Mouse (Mus musculus): ENCODE measurements around the gene Mapkapk5. TPM values are rescaled to one million over a fixed set of nuclear protein-coding genes. Genes with fewer than 3 reads are reported as not detected.
A peak's percentile ranks its signal among the peaks of the same experiment; 100 is the strongest.

Mapkapk5 gene
- total and polyA plus RNA-seq, 2 experiments: 21.7 to 39.0 TPM

DNA sequence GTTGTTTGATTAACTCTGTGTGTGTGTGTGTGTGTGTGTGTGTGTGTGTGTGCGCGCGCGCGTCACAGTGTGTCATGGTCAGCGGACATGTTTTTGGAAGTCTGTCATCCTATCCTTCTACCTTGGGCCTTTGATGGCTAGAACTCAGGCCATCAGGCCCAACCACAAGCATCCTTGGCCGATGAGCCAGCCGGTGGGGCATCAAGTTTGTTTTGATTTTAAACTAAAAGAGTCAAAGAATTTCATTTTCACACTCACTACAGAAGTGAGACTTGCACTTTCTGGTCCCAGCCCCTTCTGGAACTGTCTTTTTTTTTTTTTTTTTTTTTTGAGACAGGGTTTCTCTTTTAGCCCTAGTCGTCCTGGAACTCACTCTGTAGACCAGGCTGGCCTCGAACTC lies 39.3 kb upstream of the Mapkapk5 start:
- 68% methylated on average over 10 of the region's 10 CpGs for WGBS
- peak overlapping the region; percentile 95 for H3K27ac ChIP-seq (replicated peaks; ENCODE audit: insufficient read depth, low read depth, low read length)

DNA sequence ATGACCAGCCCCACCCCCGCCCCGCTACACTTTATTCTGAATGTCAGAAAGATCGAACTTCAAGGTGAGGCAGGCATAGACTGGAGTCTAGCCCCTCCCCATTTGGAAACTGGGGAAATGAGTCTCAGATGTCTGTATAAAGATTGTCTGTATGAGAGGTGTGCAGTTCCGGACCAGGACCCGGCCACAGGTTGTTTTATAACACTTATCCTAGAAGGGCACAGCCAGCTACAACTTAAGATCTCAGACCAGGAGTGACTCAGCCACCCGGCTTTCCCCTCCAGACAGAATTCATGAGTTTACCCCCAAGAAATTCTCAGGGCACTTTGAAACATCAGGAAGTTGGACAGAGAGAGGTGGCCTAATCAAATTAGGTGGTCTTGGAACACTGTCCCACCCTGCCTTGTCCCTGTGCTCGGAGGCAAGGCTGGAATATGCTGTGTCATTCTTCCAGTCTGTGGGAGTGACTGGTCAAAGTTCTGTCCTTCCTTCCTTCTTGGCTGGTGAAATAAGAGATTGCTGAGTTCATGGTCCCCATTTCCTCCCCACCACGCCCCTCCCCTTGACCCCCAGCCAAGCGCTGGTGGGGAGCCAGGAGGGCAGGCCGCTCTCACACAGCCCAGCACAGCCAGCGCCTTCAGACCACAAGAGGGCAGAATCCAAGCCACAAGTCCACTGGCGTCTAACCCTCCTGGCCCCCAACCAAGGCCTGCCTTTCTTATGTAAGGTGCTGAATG lies 38.2 kb upstream of the Mapkapk5 start:
- H3K27ac ChIP-seq (replicated peaks; ENCODE audit: insufficient read depth, low read depth, low read length): peak overlapping the region; percentile 95
- peak overlapping the region; percentile 13 for H3K4me3 ChIP-seq (ENCODE audit: insufficient read depth, low read depth, low read length)
- H3K4me1 ChIP-seq (ENCODE audit: control insufficient read depth, insufficient read depth, low read length): peaks cover 48% of the 10 kb centered on the region
- H3K9ac ChIP-seq (ENCODE audit: low read depth, low read length): peak overlapping the region; percentile 48
- 17% methylated on average over 12 of the region's 12 CpGs for WGBS
- H3K27me3 ChIP-seq (ENCODE audit: control insufficient read depth, insufficient read depth, low read length): no peaks in the 10 kb centered on the region
- TF ChIP-seq CTCF (IDR thresholded peaks at IDR 0.05; ENCODE audit: low read depth, low read length) (peak; percentile 86), POLR2A (IDR thresholded peaks at IDR 0.05; ENCODE audit: extremely low read depth, insufficient read depth, low read length) (no peak)
- H3K79me2 ChIP-seq (ENCODE audit: control insufficient read depth, insufficient read depth, low read length): peaks cover 39% of the 10 kb centered on the region
- DNase-seq (ENCODE audit: extremely low read depth, low read depth, low spot score): peak; percentile 98
- H3K36me3 ChIP-seq (ENCODE audit: control insufficient read depth, insufficient read depth, low read length): peaks cover 21% of the 10 kb centered on the region

More for the DNA sequence above, 39.3 kb upstream of the Mapkapk5 start:
- H3K79me2 ChIP-seq (ENCODE audit: control insufficient read depth, insufficient read depth, low read length): peaks cover 46% of the 10 kb centered on the region
- H3K4me1 ChIP-seq (ENCODE audit: control insufficient read depth, insufficient read depth, low read length): peaks cover 54% of the 10 kb centered on the region
- no peaks in the 10 kb centered on the region for H3K27me3 ChIP-seq (ENCODE audit: control insufficient read depth, insufficient read depth, low read length)
- H3K4me3 ChIP-seq (ENCODE audit: insufficient read depth, low read depth, low read length): no peak overlapping the region
- TF ChIP-seq CTCF (IDR thresholded peaks at IDR 0.05; ENCODE audit: low read depth, low read length) (no peak), POLR2A (IDR thresholded peaks at IDR 0.05; ENCODE audit: extremely low read depth, insufficient read depth, low read length) (no peak)
- peaks cover 11% of the 10 kb centered on the region for H3K36me3 ChIP-seq (ENCODE audit: control insufficient read depth, insufficient read depth, low read length)
- no peak for DNase-seq (ENCODE audit: extremely low read depth, low read depth, low spot score)
- H3K9ac ChIP-seq (ENCODE audit: low read depth, low read length): no peak overlapping the region; the same call in 1 of the 2 replicates

DNA sequence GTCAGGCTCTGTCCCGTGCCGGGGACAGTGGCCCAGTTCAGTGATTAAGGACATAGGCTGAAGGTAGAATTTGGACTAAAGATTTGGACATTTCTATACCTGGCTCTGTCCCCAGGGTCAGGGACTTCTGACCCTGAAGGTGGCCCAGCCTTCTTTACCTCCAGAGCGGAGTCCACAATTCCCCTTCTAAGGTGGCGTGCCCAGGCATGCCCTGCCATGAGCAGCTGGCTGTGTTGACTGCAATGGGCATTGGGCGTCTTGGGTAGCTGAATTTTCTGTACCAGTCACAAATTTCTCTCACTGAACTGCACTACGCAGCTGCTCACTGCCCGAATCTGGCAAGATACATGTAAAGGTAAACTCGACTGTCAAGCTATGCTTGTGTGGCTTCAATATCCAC lies 36.2 kb upstream of the Mapkapk5 start:
- Histone ChIP-seq H3K27ac (replicated peaks; ENCODE audit: insufficient read depth, low read depth, low read length) (peak overlapping the region; percentile 62), H3K4me3 (ENCODE audit: insufficient read depth, low read depth, low read length) (no peak overlapping the region), H3K36me3 (ENCODE audit: control insufficient read depth, insufficient read depth, low read length) (peaks cover 39% of the 10 kb centered on the region), H3K4me1 (ENCODE audit: control insufficient read depth, insufficient read depth, low read length) (peaks cover 30% of the 10 kb centered on the region), H3K9ac (ENCODE audit: low read depth, low read length) (peak overlapping the region; percentile 35; the same call in 1 of the 2 replicates), H3K27me3 (ENCODE audit: control insufficient read depth, insufficient read depth, low read length) (no peaks in the 10 kb centered on the region), H3K79me2 (ENCODE audit: control insufficient read depth, insufficient read depth, low read length) (peaks cover 21% of the 10 kb centered on the region)
- WGBS: 33% methylated on average over 8 of the region's 8 CpGs
- no peak for TF ChIP-seq POLR2A (IDR thresholded peaks at IDR 0.05; ENCODE audit: extremely low read depth, insufficient read depth, low read length)
- no peak for TF ChIP-seq CTCF (IDR thresholded peaks at IDR 0.05; ENCODE audit: low read depth, low read length)
- peak; percentile 88 for DNase-seq (ENCODE audit: extremely low read depth, low read depth, low spot score)

DNA sequence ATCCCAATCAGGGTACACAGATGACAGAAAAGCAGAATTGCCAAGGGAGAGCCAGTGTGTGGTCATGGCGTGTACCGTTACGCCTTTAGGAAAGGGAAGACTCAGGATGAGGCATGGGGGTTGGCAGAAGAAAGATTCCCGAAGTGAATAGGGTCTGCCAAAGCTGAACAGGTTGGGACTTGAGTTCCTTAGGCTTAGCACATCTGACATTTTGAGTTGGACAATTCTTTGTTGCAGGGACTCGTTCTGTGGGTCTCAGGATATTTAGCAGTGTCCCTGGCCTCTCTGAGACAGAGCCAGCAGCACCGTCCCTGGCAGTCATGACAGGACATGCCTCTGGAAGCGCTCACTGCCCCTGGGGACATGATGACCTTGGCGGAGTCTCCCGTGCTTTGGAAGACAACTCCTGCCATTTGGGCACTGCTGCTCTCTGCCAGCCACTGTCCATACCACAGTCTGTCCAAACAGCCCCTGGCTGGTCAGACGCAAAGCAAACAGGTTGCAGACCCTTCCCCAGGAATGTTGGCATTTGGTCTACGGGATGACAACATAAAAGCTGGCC lies 31.3 kb upstream of the Mapkapk5 start:
- no peak for DNase-seq (ENCODE audit: extremely low read depth, low read depth, low spot score)
- TF ChIP-seq POLR2A (IDR thresholded peaks at IDR 0.05; ENCODE audit: extremely low read depth, insufficient read depth, low read length): no peak
- TF ChIP-seq CTCF (IDR thresholded peaks at IDR 0.05; ENCODE audit: low read depth, low read length): no peak
- Histone ChIP-seq H3K79me2 (ENCODE audit: control insufficient read depth, insufficient read depth, low read length) (peaks cover 8% of the 10 kb centered on the region), H3K36me3 (ENCODE audit: control insufficient read depth, insufficient read depth, low read length) (peaks cover 80% of the 10 kb centered on the region), H3K9ac (ENCODE audit: low read depth, low read length) (no peak overlapping the region), H3K27me3 (ENCODE audit: control insufficient read depth, insufficient read depth, low read length) (no peaks in the 10 kb centered on the region), H3K4me1 (ENCODE audit: control insufficient read depth, insufficient read depth, low read length) (peaks cover 3% of the 10 kb centered on the region), H3K27ac (replicated peaks; ENCODE audit: insufficient read depth, low read depth, low read length) (no peak overlapping the region), H3K4me3 (ENCODE audit: insufficient read depth, low read depth, low read length) (no peak overlapping the region)
- WGBS: 61% methylated on average over 11 of the region's 11 CpGs

DNA sequence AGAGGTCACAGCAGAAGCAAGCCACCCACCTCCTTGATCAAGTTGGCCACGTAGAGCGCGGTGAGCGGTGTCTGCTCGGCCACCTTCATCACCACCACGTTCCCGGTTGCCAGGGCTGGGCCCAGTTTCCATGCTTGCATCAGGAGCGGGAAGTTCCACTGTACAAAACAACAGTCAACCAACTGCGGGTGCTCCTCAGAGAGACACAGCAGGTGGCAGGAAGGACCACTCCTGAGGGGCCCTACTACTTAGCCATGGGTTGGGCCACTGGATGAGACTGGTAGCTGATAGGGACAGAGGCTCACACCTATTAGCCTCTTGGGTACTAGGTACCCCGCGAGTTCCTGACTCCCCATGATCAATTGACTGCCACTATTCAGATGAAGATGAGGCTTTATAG lies 30.2 kb upstream of the Mapkapk5 start:
- Histone ChIP-seq H3K9ac (ENCODE audit: low read depth, low read length) (no peak overlapping the region), H3K79me2 (ENCODE audit: control insufficient read depth, insufficient read depth, low read length) (peaks cover 3% of the 10 kb centered on the region), H3K27ac (replicated peaks; ENCODE audit: insufficient read depth, low read depth, low read length) (no peak overlapping the region), H3K36me3 (ENCODE audit: control insufficient read depth, insufficient read depth, low read length) (peaks cover 87% of the 10 kb centered on the region), H3K4me3 (ENCODE audit: insufficient read depth, low read depth, low read length) (no peak overlapping the region), H3K4me1 (ENCODE audit: control insufficient read depth, insufficient read depth, low read length) (no peaks in the 10 kb centered on the region), H3K27me3 (ENCODE audit: control insufficient read depth, insufficient read depth, low read length) (no peaks in the 10 kb centered on the region)
- 95% methylated on average over 11 of the region's 11 CpGs for WGBS
- no peak for TF ChIP-seq POLR2A (IDR thresholded peaks at IDR 0.05; ENCODE audit: extremely low read depth, insufficient read depth, low read length)
- DNase-seq (ENCODE audit: extremely low read depth, low read depth, low spot score): no peak

DNA sequence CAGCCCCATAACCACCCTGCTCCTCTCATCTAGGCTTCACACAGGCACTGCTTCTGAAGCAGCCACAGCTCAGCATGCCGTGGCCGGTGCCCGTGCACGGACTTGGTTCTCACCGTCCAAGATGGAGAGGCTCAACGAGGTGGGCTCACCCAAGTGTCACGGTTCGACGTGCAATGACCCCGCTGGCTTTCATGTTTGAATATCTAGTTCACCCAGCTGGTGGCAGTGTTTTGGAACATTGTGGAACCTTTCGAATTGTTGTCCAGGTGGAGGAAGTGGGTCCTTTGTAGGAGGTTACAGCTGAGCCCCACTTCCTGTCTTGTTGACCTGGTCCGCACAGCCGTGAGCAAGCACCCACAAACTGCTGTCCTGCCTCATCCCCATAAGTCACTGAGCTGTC lies 28.4 kb upstream of the Mapkapk5 start:
- Histone ChIP-seq H3K79me2 (ENCODE audit: control insufficient read depth, insufficient read depth, low read length) (no peaks in the 10 kb centered on the region; the same call in 1 of the 2 replicates), H3K4me3 (ENCODE audit: insufficient read depth, low read depth, low read length) (no peak overlapping the region), H3K36me3 (ENCODE audit: control insufficient read depth, insufficient read depth, low read length) (peaks cover 87% of the 10 kb centered on the region), H3K27ac (replicated peaks; ENCODE audit: insufficient read depth, low read depth, low read length) (no peak overlapping the region), H3K27me3 (ENCODE audit: control insufficient read depth, insufficient read depth, low read length) (no peaks in the 10 kb centered on the region), H3K4me1 (ENCODE audit: control insufficient read depth, insufficient read depth, low read length) (no peaks in the 10 kb centered on the region), H3K9ac (ENCODE audit: low read depth, low read length) (no peak overlapping the region)
- WGBS: 88% methylated on average over 13 of the region's 13 CpGs
- no peak for TF ChIP-seq CTCF (IDR thresholded peaks at IDR 0.05; ENCODE audit: low read depth, low read length)
- no peak for TF ChIP-seq POLR2A (IDR thresholded peaks at IDR 0.05; ENCODE audit: extremely low read depth, insufficient read depth, low read length)
- DNase-seq (ENCODE audit: extremely low read depth, low read depth, low spot score): no peak

Data from liver, adult 2 months (tissue).